Mouse (Mus musculus) CH12.LX (cell line): ENCODE results near the gene Psmb8. TPM values are rescaled to one million over a fixed set of nuclear protein-coding genes. Genes with fewer than 3 reads are reported as not detected.

ENCODE experiments used
- DNase-seq: peaks from one replicate; pipeline ENCODE4 v3.0.0-alpha.2; 2013; ENCODE audit errors: extremely low read depth
- H3K27ac ChIP-seq: 2 replicates; pipeline ENCODE4 v1.5.1; 2012; ENCODE audit warnings: low read depth, mild to moderate bottlenecking, control low read depth, moderate library complexity; ENCODE audit not compliant: insufficient read depth
- H3K27me3 ChIP-seq: replicated peaks from 2 replicates; pipeline ENCODE3; 2012; ENCODE audit warnings: inconsistent platforms
- H3K36me3 ChIP-seq, 2 experiments: replicated peaks in 1 of 2; 2 replicates each; pipeline versions ENCODE3 to v1.6.1; 2012; ENCODE audit warnings: inconsistent platforms in 1 of 2, low read length in 1 of 2, mild to moderate bottlenecking in 1 of 2, mixed read lengths in 1 of 2, moderate library complexity in 1 of 2; ENCODE audit not compliant: control insufficient read depth in 1 of 2, insufficient read depth in 1 of 2
- H3K4me1 ChIP-seq, 2 experiments: 2 replicates each; pipeline ENCODE4 v1.6.1; 2012; ENCODE audit warnings: inconsistent platforms in 1 of 2, moderate library complexity in 1 of 2; ENCODE audit not compliant: insufficient read depth in 2 of 2, control insufficient read depth in 1 of 2
- H3K4me2 ChIP-seq: 2 replicates; pipeline ENCODE4 v1.6.1; 2012; ENCODE audit warnings: low read depth, mild to moderate bottlenecking, control low read depth; ENCODE audit not compliant: poor library complexity, insufficient read depth, severe bottlenecking
- H3K4me3 ChIP-seq, 3 experiments: fragments of 150-350 bp in 1 of 3; sonication (generic) in 1 of 3; replicated peaks in 1 of 3; 2 replicates each; pipeline versions ENCODE3 to v1.5.1; 2011 to 2012; ENCODE audit warnings: low read depth in 2 of 3, low read length in 2 of 3, mild to moderate bottlenecking in 2 of 3, moderate library complexity in 2 of 3, control low read depth in 1 of 3, improper control_type of control experiment in 1 of 3, inconsistent platforms in 1 of 3, mixed read lengths in 1 of 3; ENCODE audit not compliant: poor library complexity in 1 of 3
- H3K79me2 ChIP-seq: replicated peaks from 2 replicates; pipeline ENCODE4 v1.6.1; 2012; ENCODE audit warnings: mild to moderate bottlenecking, moderate library complexity; ENCODE audit not compliant: control insufficient read depth, poor library complexity, insufficient read depth, severe bottlenecking; ENCODE audit errors: extremely low read depth
- H3K9ac ChIP-seq: 2 replicates; pipeline ENCODE4 v1.6.1; 2012; ENCODE audit warnings: low read depth, mild to moderate bottlenecking, control low read depth, moderate library complexity; ENCODE audit not compliant: insufficient read depth
- H3K9me3 ChIP-seq: replicated peaks from 2 replicates; pipeline ENCODE3; 2012; ENCODE audit warnings: low read length, inconsistent platforms, mixed read lengths
- BHLHE40 ChIP-seq: IDR thresholded peaks from 2 replicates; pipeline ENCODE4 v1.6.1; 2011; ENCODE audit warnings: mild to moderate bottlenecking, low read depth, low read length, improper control_type of control experiment
- CHD1 ChIP-seq: IDR thresholded peaks from 2 replicates; pipeline ENCODE4 v1.6.1; 2012; ENCODE audit warnings: low read depth, low read length, improper control_type of control experiment, inconsistent platforms
- CHD2 ChIP-seq: IDR thresholded peaks from 2 replicates; pipeline ENCODE4 v1.6.1; 2011; ENCODE audit warnings: low read length, improper control_type of control experiment
- E2F4 ChIP-seq: IDR thresholded peaks from 2 replicates; pipeline ENCODE4 v1.6.1; 2011; ENCODE audit warnings: low read depth, low read length, improper control_type of control experiment; ENCODE audit not compliant: insufficient replicate concordance
- ELF1 ChIP-seq: IDR thresholded peaks from 2 replicates; pipeline ENCODE4 v1.6.1; 2014; ENCODE audit warnings: low read depth, mild to moderate bottlenecking, inconsistent platforms, low read length, improper control_type of control experiment
- EP300 ChIP-seq: IDR thresholded peaks from 2 replicates; pipeline ENCODE4 v1.6.1; 2011; ENCODE audit warnings: low read length, improper control_type of control experiment
- GABPA ChIP-seq: IDR thresholded peaks from 2 replicates; pipeline ENCODE4 v1.6.1; 2012; ENCODE audit warnings: low read depth, low read length, improper control_type of control experiment, inconsistent platforms; ENCODE audit not compliant: insufficient replicate concordance
- HCFC1 ChIP-seq: IDR thresholded peaks from 2 replicates; pipeline ENCODE4 v1.6.1; 2012; ENCODE audit warnings: low read depth, mild to moderate bottlenecking, inconsistent platforms, low read length, improper control_type of control experiment
- IRF4 ChIP-seq: IDR thresholded peaks from 2 replicates; pipeline ENCODE4 v1.6.1; 2014; ENCODE audit warnings: low read depth, mild to moderate bottlenecking, inconsistent platforms, low read length, improper control_type of control experiment
- JUN ChIP-seq: IDR thresholded peaks from 2 replicates; pipeline ENCODE4 v1.6.1; 2011; ENCODE audit warnings: low read depth, mild to moderate bottlenecking, low read length, improper control_type of control experiment, moderate library complexity; ENCODE audit not compliant: insufficient read depth
- MAZ ChIP-seq: IDR thresholded peaks from 2 replicates; pipeline ENCODE4 v1.6.1; 2012; ENCODE audit warnings: low read depth, mild to moderate bottlenecking, inconsistent platforms, low read length, improper control_type of control experiment, moderate library complexity
- MEF2A ChIP-seq: IDR thresholded peaks from 2 replicates; pipeline ENCODE4 v1.6.1; 2014; ENCODE audit warnings: low read depth, mild to moderate bottlenecking, inconsistent platforms, low read length, improper control_type of control experiment, borderline replicate concordance
- NRF1 ChIP-seq: IDR thresholded peaks from 2 replicates; pipeline ENCODE4 v1.6.1; 2014; ENCODE audit warnings: low read depth, mild to moderate bottlenecking, inconsistent platforms, low read length, improper control_type of control experiment, moderate library complexity
- POLR2AphosphoS2 ChIP-seq: IDR thresholded peaks from 2 replicates; pipeline ENCODE4 v1.6.1; 2011; ENCODE audit warnings: low read depth, low read length, improper control_type of control experiment
- RAD21 ChIP-seq: IDR thresholded peaks from 2 replicates; pipeline ENCODE4 v1.6.1; 2011; ENCODE audit warnings: low read depth, mild to moderate bottlenecking, low read length, improper control_type of control experiment, moderate library complexity
- SIN3A ChIP-seq: IDR thresholded peaks from 2 replicates; pipeline ENCODE4 v1.6.1; 2012; ENCODE audit warnings: low read length, improper control_type of control experiment, inconsistent platforms
- SMC3 ChIP-seq: IDR thresholded peaks from 2 replicates; pipeline ENCODE4 v1.6.1; 2011; ENCODE audit warnings: low read depth, low read length, improper control_type of control experiment
- TCF12 ChIP-seq: IDR thresholded peaks from 2 replicates; pipeline ENCODE4 v1.6.1; 2014; ENCODE audit warnings: low read depth, mild to moderate bottlenecking, inconsistent platforms, low read length, improper control_type of control experiment
- UBTF ChIP-seq: IDR thresholded peaks from 2 replicates; pipeline ENCODE4 v1.6.1; 2012; ENCODE audit warnings: low read depth, mild to moderate bottlenecking, inconsistent platforms, low read length, improper control_type of control experiment, moderate library complexity
- USF1 ChIP-seq: IDR thresholded peaks from 2 replicates; pipeline ENCODE4 v1.6.1; 2014; ENCODE audit warnings: low read depth, mild to moderate bottlenecking, inconsistent platforms, low read length, improper control_type of control experiment
- USF2 ChIP-seq: conservative IDR thresholded peaks from 2 replicates; pipeline ENCODE4 v1.6.1; 2011; ENCODE audit warnings: low read depth, low read length, improper control_type of control experiment
- ZC3H11A ChIP-seq: IDR thresholded peaks from 2 replicates; pipeline ENCODE4 v1.6.1; 2012; ENCODE audit warnings: low read depth, mild to moderate bottlenecking, inconsistent platforms, low read length, improper control_type of control experiment
- ZNF384 ChIP-seq: IDR thresholded peaks from 2 replicates; pipeline ENCODE4 v1.6.1; 2012; ENCODE audit warnings: low read depth, low read length, improper control_type of control experiment, inconsistent platforms
- dilution Hi-C: fragments of 300-500 bp; cut with MboI; formaldehyde crosslinking; loops from 2 replicates; pipeline ENCODE4 v1.14.3; 2020; ENCODE audit warnings: low sequenced_read_pairs; ENCODE audit not compliant: extremely low pct_unique_long_range_greater_than_20kb, extremely low pct_ligation_motif_present
- in situ Hi-C: fragments of 300-500 bp; cut with MboI; formaldehyde crosslinking; loops from 3 replicates; pipeline ENCODE4 v1.14.3; 2019; ENCODE audit warnings: low sequenced_read_pairs, low pct_ligation_motif_present, low pct_unique_long_range_greater_than_20kb, mixed read lengths
- polyA plus RNA-seq: library from polyadenylated mRNA; unstranded; fragments of >175 nt; gene quantifications from 2 replicates; pipeline ENCODE4 v1.2.1, GENCODE M21; 2012; ENCODE audit warnings: low read depth; ENCODE audit not compliant: insufficient read length
- total RNA-seq, 2 experiments: library from RNA; depleted of rRNA; stranded (reverse); fragments of 300-350 nt in 1 of 2; fragments of >200 nt in 1 of 2; gene quantifications; 2 replicates each; pipeline ENCODE4 v1.2.3; 2012 to 2014

Gene Psmb8
- total and polyA plus RNA-seq, 3 experiments = 652 to 989 (median 857) TPM

- no peak for TF ChIP-seq SMC3
- peak; percentile 81 for TF ChIP-seq TCF12
- peak; percentile 71; the same call in 1 of the 2 replicates for TF ChIP-seq E2F4
- TF ChIP-seq UBTF = no peak
- peak; percentile 71 for TF ChIP-seq SIN3A
- peak; percentile 47 for TF ChIP-seq HCFC1
- TF ChIP-seq ZNF384 = no peak
- peak; percentile 53 for TF ChIP-seq MEF2A
- TF ChIP-seq EP300 = no peak
- no peak for TF ChIP-seq GABPA
- TF ChIP-seq ELF1 = peak; percentile 16
- peak; percentile 82 for TF ChIP-seq NRF1
- TF ChIP-seq IRF4 = peak; percentile 25; the same call in 1 of the 2 replicates
- TF ChIP-seq BHLHE40 = peak; percentile 3; the same call in 1 of the 2 replicates
- no peak for TF ChIP-seq JUN
- TF ChIP-seq USF1 = no peak
- TF ChIP-seq, all 38 proteins: peak for 18
Observed at GRCm38 (mm10) chr17:34187261-34187916, 10.1 kb upstream of the Psmb8 start, which contains the start of the genes Tap1 and Psmb9 (continued).

GRCm38 (mm10) chr17:34188010-34188409 lies 9.5 kb upstream of the Psmb8 start:
- DNase-seq = no peak

More at GRCm38 (mm10) chr17:34188010-34188409, 9.5 kb upstream of the Psmb8 start:
- H3K79me2 ChIP-seq = peaks cover 86% of the 10 kb centered on the region
- in situ Hi-C loops (no loop called here), dilution Hi-C loops (no loop called here)
- H3K36me3 ChIP-seq = peaks cover 46 to 61% of the 10 kb centered on the region in 2 experiments
- peak overlapping the region; percentile 98 to 100 (median 99) for H3K4me3 ChIP-seq
- no peaks in the 10 kb centered on the region for H3K9me3 ChIP-seq
- no peaks in the 10 kb centered on the region for H3K27me3 ChIP-seq
- TF ChIP-seq ZC3H11A (no peak), MAZ (no peak), UBTF (peak; percentile 63; the same call in 1 of the 2 replicates), EP300 (no peak), MEF2A (0 out of 2 replicates have a peak, but pooled peaks have one; percentile 20), CHD1 (peak; percentile 46; the same call in 1 of the 2 replicates), USF1 (no peak), SIN3A (peak; percentile 51; the same call in 1 of the 2 replicates), CHD2 (no peak), RAD21 (no peak), POLR2AphosphoS2 (no peak), USF2 (no peak)
- peaks cover 29 to 60% of the 10 kb centered on the region in 2 experiments for H3K4me1 ChIP-seq
- peak overlapping the region; percentile 100 for H3K9ac ChIP-seq
- H3K27ac ChIP-seq = peak overlapping the region; percentile 98
- no peak overlapping the region for H3K4me2 ChIP-seq
